Mouse (Mus musculus) CD4-positive, CD25-positive, alpha-beta regulatory T cell, adult 2 months (primary cell): Measurements from ENCODE around the gene Nkx2-1.

Source experiments
- DNase-seq: peaks from one replicate; pipeline ENCODE4 v3.0.0-alpha.2; 2012; ENCODE audit warnings: low read depth, low spot score

The Nkx2-1 gene

DNA sequence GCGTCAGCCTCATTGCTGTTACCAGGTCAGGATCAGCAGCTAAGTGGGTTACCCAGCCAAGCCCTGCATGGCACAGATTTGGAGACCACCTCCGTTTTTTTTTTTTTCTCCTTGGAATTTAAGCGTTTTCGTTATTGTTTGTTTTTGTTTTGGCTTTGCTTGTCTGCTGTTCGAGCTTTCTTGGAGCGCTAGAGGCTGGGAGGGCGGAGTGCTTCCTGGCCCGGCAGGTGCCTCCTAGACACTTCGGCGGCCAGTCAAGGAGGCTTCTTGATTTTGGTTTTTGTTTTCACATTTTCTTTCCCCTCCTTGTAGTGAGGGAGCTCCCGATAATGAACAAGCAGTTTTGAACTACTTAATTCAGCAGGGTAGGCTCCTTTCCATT lies at the start of gene Nkx2-1:
Gene Nkx2-1, minus strand, starts transcription at position 25 of the 382 bp plus-strand sequence.
- DNase-seq = no peak

DNA sequence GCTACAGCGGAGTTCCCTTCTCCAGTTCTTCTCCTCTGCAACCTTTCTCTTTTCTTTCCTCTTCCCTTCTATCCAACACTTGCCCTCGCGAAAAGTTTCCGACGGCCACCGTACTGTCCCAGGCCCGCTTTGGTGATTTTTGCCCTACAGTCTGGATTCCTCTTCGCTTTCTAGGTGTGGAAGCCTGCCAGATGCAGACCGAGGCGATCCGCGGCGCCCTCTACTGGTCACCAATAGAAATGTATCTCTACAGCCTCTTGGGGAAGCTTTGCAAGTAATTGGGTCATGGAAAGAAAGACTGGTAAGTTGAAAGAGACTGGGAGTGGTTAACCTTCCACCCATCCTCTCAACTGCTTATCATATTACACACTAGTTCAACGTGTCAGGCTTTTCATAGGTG lies 4.4 kb upstream of the Nkx2-1 start:
- peak; percentile 49 for DNase-seq

DNA sequence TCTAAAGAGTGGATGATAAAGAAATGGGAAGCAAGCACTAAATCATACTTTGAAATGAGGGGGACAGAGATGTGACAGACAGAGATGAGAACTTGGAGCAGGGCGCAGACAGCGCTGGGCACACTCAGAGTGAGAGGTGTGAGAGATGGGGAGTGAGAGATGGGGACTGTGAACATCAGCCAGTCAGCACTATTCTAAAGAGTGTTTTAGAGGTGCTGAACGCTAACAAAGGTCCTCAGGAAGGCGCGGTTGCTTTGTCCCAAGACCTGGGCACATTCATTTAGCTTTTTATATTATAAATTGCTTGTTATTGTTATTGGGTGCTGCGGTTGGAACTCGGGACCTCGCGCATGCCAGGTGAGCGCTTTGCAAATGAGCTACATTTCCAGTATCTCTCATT lies 3.9 kb upstream of the Nkx2-1 start:
- DNase-seq = no peak

DNA sequence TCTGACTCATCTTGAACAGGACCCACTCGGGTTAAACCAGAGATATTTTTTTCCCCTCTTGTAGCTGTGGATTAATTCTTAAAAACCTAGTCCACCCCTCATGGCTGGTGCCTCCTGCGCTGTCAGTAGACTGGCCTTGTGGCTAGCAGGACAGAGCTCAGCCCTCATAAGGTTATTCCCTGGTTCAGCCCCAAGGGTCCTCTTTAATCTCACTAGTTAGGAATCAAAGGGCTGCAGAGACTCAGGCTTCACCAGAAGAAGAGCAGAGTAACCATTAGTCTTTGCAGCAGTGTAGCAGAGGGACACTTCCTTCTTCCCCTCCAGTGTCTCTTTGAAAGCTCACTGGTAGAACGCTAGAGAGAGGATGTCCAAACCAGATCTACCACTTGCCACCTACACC lies 1.9 kb upstream of the Nkx2-1 start:
- DNase-seq = no peak

DNA sequence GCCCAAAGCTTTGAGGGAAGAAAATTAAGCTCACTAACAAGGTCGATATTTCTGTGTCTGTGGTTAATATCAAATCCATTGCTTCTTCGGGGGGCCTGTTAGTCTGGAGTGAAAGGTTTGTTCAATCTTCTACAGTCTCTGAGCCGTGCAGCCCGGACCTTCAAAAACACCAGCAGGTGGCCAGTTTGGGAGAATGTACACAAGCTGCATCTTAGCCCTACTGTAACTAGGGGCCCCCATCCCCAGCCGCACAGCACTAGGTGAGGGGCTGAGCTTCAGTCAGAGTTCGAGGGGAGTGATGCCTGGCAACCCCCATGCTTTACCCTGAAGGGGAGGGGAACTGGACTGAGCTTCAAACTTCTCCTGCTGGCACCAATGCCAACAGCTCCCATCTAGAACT lies 1.2 kb upstream of the Nkx2-1 start:
- no peak for DNase-seq

DNA sequence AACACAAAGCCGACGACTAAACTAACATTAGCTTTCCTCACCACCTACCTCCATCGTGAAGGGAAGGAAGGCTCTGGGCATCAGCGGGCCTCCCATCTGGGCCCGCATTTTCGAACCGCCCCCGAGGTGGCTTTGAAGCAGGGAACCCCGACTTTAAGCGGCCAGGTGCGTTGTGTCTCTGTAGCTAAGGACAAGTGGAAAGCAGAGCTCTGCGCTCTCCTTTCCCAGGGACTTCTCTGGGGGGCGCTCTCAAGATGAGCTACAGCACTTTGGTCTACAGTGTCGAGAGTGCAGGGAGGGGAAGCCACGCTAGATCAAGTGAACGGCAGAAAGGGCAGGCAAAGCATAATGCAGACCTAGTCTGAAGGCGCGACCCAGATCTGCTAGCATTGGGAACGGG lies 634 bp upstream of the Nkx2-1 start:
- DNase-seq = no peak

DNA sequence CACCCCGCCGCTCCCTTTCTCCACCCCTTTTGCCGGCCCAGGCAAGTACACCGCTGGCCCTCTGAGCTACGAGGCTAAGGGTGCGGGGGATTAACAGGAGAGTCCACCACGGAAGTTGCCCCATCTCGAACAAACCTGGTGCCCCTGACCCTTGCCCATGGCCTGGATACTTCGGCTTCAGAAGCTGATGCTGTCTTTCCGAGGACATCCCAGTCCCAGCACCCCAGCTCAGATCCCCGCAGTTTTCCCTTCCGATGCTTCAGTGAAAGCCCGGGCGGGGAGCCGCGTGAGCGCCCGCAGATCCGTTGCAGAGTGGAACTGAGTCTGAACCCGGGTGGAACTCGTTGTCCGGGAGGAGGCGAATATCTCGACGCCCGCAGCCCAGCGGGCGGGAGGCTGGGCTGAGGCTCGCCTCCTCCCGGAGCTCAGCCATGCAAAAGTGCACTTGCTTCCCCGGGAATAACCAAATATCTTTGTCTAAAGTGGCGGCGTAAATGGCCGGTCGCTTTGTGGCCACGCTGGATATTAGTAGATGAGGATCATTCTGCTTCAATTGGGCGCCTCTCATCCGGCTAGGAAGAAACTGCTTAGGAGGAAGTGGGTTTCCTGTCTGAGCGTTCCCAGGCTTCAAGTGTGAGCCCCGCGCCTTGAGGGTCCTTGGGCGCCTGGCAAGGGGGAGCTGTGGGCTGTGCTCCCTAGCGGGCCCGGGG lies 379 bp downstream of the Nkx2-1 start:
- no peak for DNase-seq

DNA sequence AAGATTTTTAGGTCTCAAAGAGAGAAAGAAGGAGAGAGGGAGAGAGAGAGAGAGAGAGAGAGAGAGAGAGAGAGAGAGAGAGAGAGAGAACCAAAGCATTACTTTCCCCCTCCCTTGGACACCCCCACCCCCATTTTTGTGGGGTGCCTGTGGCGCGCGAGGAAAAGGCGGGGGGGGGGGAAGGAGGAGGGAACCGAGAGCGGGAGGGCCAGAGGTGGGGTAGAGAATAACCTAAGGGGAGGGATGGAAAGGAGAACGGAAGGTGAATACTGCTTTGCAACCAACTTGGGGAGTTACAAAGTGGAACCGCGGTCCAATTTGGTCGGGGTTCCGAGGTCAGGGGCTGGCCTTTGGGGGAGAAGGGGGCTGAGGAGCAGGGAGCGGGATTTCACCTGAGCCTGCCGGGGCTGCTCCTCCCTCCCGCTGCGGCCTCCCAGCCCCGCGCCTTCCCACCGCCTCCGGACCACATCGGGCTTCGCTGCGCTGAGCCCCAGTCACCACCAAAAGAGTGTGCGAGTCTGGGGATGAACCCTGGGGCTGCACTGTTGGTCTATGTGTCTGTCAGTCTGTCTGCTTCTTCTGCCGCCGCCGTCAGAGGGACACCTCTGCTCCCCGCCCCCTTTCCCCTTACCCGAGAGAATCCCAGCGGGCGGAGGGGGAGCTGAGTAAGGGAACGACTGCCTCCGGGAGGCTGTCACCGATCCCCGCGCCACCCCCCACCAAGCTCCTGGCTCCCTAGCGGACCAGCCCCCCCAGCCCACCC lies 1.1 kb downstream of the Nkx2-1 start:
- DNase-seq = no peak

DNA sequence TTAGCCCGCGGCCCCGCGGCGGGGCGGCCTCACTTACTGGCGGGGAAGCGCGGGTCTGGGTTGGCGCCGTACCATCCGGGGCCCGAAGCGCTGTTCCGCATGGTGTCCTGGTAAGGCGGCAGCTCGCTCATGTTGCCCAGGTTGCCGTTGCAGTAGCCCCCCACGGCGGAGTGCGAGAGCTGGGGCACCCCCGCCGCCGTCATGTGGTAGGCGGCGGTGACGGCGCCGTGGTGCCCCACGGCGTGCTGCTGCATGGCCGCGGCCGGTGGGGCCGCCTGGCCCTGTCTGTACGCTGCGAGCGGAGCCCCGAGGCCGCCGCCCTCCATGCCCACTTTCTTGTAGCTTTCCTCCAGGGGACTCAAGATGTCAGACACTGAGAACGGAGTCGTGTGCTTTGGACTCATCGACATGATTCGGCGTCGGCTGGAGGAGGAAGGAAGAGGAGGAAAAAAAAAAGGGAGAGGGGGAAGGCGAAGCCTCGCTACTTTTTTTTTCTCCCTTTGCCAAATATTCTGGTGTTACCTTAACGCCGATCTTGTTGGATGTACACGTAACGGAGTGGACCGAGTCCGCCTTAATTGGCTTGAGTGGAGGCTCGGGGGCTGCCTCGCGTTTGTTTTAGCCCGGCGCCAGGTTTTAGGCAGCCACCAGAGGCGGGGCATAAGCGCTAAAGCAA lies 1.9 kb downstream of the Nkx2-1 start:
- DNase-seq = no peak

DNA sequence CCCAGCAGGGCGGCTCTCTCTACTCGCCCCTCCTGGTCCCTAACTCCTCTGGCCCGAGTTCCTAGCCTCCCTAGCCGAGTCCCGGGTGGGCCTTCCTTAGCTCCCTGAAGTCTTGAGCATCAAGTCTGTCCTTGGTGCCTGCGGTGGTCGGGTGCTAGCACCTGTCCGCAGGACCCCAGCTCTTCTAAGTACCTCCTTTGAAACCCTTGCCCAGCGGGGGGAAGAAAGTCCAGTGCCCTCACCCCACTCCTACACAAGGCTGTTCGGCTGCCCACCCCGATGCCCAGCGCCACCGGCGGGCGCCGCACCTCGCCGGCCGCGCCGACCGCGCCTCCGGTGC lies 2.4 kb downstream of the Nkx2-1 start:
- DNase-seq = no peak

DNA sequence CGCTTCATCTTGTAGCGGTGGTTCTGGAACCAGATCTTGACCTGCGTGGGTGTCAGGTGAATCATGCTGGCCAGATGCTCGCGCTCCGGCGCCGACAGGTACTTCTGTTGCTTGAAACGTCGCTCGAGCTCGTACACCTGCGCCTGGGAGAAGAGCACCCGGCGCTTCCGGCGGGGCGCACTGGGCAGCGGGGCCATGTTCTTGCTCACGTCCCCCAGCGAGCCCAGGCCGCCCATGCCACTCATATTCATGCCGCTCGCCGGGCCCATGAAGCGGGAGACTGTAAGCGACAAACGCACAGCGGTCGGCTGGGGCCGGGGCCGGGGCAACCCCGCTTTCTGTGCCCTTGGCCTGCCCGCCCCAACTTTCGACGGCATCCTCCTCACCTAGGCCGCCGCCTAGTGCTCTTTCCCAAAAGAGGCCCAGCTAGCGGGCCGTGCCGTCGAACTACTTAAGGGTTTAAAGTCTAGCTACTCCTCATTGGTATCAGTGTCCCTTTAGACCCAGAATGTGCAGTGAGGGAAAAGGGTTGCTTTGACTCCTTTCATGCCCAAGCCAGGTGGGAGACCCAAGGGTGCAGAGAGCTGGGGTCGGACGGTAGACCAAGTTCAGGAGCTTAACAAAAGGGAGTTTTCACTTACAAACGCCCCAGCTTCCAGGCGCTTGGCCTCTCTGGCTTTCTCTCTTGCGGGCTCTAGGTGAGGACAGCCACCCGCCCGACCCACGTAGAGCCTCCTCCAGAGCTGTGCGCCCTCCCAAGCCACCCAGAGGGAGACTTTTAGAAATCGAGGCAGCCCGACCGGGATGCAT lies 3.0 kb downstream of the Nkx2-1 start:
- DNase-seq = no peak

DNA sequence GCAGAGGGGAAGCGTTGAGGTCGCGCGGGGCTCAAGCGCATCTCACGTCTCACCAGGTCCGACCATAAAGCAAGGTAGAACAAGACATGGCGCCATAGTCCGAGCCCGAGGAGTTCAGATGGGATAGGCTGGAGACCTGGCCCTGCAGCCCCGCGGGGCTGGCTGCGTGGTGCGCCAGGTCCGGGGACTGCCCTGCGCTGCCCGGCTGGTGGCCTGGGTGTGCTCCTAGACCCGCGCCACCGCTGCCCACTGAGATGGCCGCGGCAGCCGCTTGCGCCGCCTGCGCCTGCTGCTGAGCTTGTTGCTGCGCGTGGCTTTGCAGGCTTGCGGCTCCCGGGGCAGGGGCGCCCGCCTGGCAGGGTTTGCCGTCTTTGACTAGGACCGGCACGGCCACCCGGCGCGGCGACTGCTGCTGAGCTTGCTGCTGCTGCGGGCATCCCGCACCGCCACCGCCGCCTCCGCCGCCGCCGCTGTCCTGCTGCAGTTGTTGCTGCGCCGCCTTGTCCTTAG lies 3.7 kb downstream of the Nkx2-1 start:
- no peak for DNase-seq

DNA sequence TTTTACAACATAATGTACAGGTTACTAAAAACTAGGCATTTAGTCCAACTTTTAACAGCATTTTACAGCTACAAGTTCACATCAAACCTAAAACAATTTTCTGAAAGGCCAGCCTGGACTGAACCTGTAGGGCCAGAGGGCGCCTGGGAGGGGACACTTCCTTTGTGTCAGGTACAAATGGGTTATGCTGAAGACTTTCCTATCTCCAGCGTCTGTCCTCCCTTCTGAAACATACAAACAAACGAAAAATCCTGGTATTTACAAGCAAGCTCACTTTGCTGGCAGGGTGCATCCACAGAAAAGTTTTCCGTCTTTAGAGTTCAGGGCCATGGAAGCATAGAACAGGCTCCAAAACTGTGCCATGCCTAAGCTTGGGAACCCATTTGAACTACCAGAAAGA lies 4.6 kb downstream of the Nkx2-1 start:
- DNase-seq = no peak

DNA sequence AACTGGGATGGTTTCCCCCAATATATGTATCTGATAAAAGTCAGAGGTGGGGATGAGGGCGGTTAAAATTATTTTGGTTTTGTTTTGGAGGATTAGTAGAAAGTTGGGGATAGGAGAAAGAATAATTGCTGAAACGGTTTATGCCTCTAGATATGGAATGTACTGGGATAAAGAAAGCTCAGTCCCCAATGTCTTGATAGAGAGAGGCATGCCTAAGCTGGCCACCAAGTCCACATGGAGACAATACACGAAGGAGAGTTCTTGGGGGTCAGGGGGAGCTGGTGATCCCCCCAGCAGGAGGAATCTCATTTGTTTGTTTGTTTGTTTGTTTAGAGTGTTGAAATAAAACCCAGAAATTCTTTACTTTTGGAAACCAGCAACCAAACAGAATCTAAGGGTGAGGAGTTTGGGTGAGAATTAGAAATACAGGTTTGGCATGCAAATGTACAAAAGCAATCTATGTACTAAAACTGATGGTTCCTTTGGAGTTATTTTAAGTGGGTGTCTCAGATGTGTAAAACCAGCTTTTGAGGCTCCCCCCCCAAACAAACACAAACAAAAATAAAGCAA lies 5.6 kb downstream of the Nkx2-1 start:
- DNase-seq = no peak

DNA sequence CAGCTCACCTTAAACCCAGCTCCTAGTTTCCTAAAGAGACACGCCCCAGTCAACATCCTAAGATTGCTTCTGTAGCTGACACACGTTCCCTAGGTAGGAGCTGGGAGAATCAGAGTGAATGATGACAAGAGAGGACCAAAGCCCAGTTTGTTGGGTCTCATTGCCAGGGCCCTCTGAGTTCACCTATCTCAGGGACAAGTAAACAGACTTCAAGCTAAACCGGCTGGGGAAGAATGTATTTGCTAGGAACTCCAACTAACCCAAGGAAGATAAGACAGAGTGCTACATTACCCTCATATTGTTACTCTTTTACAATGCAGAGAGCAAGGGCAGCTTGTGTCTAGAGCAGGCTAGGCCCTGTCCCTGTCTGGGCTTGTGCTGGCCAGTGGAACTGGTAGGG lies 6.8 kb downstream of the Nkx2-1 start:
- DNase-seq = no peak

DNA sequence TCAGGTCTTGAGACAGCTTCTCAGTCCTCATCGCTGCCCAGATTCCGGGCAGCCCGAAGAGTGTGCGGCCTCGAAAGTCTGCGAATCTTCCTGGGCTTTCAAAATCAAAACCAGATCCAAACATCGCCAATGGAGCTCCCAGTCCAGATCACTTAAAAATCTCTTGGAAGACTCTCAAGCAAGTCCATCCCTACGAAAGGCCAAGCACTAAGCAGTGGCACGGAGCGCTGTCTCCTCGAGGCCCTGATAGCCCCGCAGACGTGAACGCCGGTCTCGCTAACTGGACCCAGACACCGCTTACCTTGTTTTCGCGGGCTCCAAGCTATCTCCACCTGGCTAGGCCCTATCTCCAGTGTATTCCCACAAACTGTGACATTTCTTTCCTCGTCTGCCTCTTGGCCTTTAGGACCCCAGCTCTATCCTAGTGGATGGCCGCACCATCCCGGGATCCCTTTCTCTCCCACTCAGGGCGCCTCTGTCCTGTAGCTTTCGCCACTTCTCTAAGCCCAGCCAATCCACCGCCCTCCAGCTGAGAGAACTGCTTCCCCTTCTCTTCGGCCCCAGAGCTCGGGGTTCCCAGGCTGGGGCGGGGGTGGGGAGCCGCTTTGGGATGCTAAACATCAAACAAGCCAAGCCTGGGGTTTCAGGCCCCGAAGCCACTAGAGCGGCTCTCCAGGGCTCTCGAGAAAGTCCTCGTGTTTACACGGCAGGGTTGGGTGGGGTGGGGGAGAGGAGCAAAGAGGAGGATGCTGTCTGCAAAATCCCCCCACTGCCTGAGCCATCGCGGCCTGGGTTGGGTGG lies 7.6 kb downstream of the Nkx2-1 start:
- no peak for DNase-seq

DNA sequence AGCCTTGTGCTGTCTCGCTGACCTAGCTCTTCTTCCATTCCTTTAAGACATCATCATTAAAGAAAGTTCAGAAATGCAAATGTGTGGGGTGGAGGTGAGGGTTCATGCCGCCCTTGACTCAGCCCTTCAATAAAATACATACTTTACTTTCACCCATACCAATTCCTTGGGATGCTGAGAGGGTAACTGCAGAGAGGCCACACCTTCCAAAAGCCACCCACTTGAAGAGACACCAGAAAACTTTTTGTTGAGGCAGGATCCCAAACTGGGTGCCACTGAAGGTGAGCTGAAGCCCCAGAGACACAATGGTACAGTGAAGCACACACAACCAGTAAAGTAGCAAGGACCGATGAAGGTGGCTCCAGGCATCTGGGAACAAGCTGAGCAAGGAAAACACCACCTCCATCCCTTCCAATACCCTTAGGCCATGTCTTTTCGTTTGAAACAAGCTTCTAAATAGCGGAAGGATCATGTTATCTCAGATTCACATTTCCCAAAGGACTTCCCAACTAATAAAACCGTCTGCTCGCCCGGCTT lies 8.6 kb downstream of the Nkx2-1 start:
- DNase-seq = no peak

DNA sequence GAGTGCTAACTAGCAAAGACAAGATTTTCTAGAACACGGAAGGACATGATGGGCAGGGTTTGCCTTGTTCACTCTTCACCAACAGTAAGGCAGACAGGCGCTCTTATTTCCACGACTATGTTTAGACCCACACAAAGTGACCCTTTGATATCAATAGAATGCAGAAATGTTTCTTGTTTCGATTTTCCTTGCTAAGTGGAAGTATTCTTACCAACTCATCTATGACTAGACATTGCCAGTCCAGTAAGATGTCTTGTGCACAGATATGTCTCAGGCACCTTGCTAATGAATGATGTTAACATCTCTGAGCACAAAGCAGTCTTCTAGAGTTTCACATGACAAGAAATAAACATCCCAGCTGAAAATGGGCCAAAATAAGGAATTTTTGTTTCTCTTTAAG lies 9.6 kb downstream of the Nkx2-1 start:
- no peak for DNase-seq

DNA sequence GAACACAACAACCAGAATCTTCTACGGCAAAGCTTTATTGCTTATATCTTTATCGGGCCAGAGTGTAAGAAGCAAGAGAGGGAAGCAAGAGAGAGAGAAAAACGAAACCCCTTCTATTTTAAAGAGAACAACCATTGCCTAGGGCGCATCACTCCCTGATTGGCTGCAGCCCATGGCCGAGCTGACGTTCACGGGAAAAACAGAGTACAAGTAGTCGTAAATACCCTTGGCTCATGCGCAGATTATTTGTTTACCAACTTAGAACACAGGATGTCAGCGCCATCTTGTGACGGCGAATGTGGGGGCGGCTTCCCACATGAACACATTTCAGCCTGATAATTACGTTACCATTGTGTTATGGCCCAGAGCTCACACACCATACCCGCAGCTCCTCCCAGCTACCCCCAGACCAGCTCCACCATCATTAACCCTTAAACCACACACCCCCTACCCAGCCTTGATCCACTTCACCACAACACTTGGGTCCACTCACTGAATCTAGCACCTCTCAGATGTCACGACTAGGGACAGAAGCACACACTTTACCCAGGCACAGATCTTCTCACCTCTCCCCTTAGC lies 11.4 kb downstream of the Nkx2-1 start:
- peak; percentile 23 for DNase-seq

DNA sequence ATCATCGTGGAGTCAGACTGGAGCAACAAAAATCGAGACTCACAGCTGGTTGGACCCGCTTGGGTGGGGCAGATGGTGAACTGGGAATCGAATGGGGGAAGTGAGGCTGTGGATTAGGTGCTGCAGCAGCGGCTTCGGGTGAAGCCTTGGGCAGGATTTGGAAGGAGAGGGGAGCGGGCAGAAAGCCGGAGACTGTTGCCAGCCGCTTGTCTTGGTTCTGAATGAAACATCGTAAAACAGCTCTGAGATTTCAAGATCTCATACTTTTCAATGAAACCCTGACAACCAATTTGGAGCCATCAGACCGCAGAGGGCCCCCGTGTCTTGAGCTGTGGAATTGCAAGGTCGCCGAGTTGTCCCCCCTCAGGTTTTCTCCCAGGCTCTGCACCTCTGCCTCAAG lies 12.5 kb downstream of the Nkx2-1 start:
- DNase-seq = no peak
